Mouse (Mus musculus): Measurements from ENCODE around the gene Map1lc3b. TPM values are rescaled to one million over a fixed set of nuclear protein-coding genes. Genes with fewer than 3 reads are reported as not detected.

Map1lc3b gene
- polyA plus RNA-seq, 1 experiment from 2014 or later: 283 TPM

DNA sequence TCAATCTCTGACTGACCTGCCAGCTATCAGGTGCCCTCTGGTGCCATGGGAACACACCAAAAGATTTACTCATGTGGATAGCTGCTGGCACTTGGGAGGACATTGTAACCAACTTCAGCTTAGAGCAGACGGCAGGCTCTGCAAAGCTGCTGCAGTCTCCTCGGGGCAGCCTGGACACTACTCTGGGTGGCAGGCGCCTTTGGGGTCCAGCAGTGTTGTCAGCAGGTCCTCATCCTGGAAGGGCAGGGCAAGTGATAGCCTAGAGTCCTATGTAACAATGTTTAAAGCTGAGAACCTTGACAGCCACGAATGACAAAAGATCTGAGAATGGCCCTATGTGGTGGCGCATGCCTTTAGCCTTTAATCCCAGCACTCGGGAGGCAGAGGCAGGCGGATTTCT lies 8.0 kb downstream of the Map1lc3b start:
- no peak overlapping the region for H3K9ac ChIP-seq (ENCODE audit: low read length)
- no peak overlapping the region for H3K4me2 ChIP-seq
- no peak overlapping the region for H3K4me3 ChIP-seq (ENCODE audit: low read depth, low read length)
- ATAC-seq (ENCODE audit: low FRiP score): no peak
- no peak overlapping the region for H3K27ac ChIP-seq (ENCODE audit: low read depth, low read length)
- no peaks in the 10 kb centered on the region for H3K27me3 ChIP-seq (ENCODE audit: control insufficient read depth, insufficient read depth, low read length)
- no peaks in the 10 kb centered on the region for H3K9me3 ChIP-seq (ENCODE audit: control insufficient read depth, low read length)
- no peak for DNase-seq (ENCODE audit: low spot score, missing footprints)
- H3K4me1 ChIP-seq (ENCODE audit: control insufficient read depth, insufficient read depth, low read length): no peaks in the 10 kb centered on the region
- 91% methylated on average over 7 of the region's 7 CpGs for WGBS
- H3K36me3 ChIP-seq (ENCODE audit: control insufficient read depth, insufficient read depth, low read length): peaks cover 27% of the 10 kb centered on the region

DNA sequence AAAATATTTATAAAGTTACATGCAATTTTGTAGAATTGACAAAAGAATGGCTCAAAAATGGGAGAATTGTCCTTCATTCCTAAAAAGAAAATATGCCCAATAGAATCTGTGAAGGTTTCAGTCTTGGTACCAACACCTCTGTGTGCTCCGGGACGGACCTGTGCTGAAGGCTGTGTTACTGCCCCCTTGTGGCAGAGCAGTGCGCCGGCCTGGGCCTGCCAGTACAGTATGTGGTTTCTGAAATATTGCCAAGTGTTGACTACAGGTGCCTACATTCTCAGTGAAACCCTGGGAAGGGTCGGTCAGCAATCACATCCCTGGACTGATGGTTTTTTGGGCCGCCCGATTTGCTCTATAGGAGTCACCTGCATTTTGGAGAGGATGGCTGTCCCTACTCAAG lies 8.7 kb downstream of the Map1lc3b start:
- Histone ChIP-seq H3K27ac (ENCODE audit: low read depth, low read length) (no peak overlapping the region), H3K27me3 (ENCODE audit: control insufficient read depth, insufficient read depth, low read length) (no peaks in the 10 kb centered on the region), H3K9ac (ENCODE audit: low read length) (no peak overlapping the region), H3K36me3 (ENCODE audit: control insufficient read depth, insufficient read depth, low read length) (peaks cover 30% of the 10 kb centered on the region), H3K4me2 (no peak overlapping the region), H3K4me1 (ENCODE audit: control insufficient read depth, insufficient read depth, low read length) (no peaks in the 10 kb centered on the region), H3K9me3 (ENCODE audit: control insufficient read depth, low read length) (no peaks in the 10 kb centered on the region), H3K4me3 (ENCODE audit: low read depth, low read length) (no peak overlapping the region)
- 41% methylated on average over 7 of the region's 7 CpGs for WGBS
- ATAC-seq (ENCODE audit: low FRiP score) (peak; percentile 76), DNase-seq (ENCODE audit: low spot score, missing footprints) (peak; percentile 86)

DNA sequence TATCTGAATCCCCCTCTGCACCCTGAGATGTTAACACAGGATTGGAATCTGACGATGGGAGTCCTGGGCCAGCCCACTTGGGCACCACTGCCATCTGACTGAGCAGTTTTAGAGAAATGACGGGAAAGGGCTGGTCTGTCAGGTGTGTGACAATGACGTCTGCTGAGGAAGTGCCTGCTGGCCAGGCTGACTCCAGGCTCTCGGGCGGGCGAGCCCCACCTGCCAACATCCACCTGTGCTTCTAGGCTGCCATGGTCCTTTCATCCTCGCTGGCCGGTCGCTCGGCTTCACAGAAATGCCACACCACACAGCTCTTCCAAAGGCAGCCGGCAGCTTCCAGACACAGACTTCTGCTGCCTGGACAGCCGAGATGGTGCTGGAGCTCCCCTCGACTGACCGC lies 9.7 kb downstream of the Map1lc3b start:
- ATAC-seq (ENCODE audit: low FRiP score) (no peak), DNase-seq (ENCODE audit: low spot score, missing footprints) (no peak)
- Histone ChIP-seq H3K4me1 (ENCODE audit: control insufficient read depth, insufficient read depth, low read length) (no peaks in the 10 kb centered on the region), H3K36me3 (ENCODE audit: control insufficient read depth, insufficient read depth, low read length) (peaks cover 35% of the 10 kb centered on the region), H3K9me3 (ENCODE audit: control insufficient read depth, low read length) (no peaks in the 10 kb centered on the region), H3K9ac (ENCODE audit: low read length) (no peak overlapping the region), H3K27ac (ENCODE audit: low read depth, low read length) (no peak overlapping the region), H3K4me2 (no peak overlapping the region), H3K4me3 (ENCODE audit: low read depth, low read length) (no peak overlapping the region), H3K27me3 (ENCODE audit: control insufficient read depth, insufficient read depth, low read length) (no peaks in the 10 kb centered on the region)
- WGBS: 92% methylated on average over 14 of the region's 14 CpGs

DNA sequence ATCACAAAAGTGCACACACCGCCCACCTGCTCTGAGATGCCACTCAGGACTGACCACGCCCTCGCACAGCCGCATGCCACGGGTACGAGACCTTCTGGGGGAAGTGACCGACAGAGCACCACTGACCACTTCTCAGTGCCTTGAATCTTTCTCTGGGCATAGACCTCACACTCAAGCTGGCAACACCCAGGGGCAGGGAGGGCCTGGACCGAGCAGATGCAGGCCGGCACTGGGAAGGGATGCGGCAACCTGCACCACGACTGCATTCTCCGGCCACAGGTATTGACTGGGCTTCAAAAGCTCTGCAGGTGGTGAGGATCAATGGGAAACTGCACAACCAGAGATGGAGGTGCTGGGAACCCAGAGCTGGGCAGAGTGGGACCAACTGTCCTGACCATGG lies 12.2 kb downstream of the Map1lc3b start:
- DNase-seq (ENCODE audit: low spot score, missing footprints): no peak
- H3K4me3 ChIP-seq (ENCODE audit: low read depth, low read length): no peak overlapping the region
- H3K9me3 ChIP-seq (ENCODE audit: control insufficient read depth, low read length): no peaks in the 10 kb centered on the region
- H3K9ac ChIP-seq (ENCODE audit: low read length): no peak overlapping the region
- no peak overlapping the region for H3K4me2 ChIP-seq
- H3K4me1 ChIP-seq (ENCODE audit: control insufficient read depth, insufficient read depth, low read length): no peaks in the 10 kb centered on the region
- ATAC-seq (ENCODE audit: low FRiP score): no peak
- no peaks in the 10 kb centered on the region for H3K27me3 ChIP-seq (ENCODE audit: control insufficient read depth, insufficient read depth, low read length)
- WGBS: 94% methylated on average over 12 of the region's 12 CpGs
- peaks cover 34% of the 10 kb centered on the region for H3K36me3 ChIP-seq (ENCODE audit: control insufficient read depth, insufficient read depth, low read length)
- no peak overlapping the region for H3K27ac ChIP-seq (ENCODE audit: low read depth, low read length)

DNA sequence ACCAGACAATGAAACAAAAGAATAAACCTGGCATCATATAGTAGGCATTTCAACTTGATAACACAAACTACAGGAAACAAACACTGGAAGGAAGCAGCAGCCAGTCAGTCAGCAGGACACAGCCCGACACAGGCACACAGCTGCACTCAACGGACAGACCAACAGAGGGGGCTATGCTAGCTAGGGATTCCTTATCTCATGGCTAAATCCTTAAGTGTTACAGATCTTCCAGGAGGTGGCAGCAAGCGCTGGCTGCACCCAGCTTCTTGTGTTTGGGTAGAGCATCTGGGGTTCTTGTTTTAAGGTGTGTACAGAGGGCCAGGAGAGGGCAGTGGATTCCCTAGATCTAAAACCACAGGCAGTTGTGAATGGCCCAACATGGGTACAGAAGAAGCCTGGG lies 12.7 kb downstream of the Map1lc3b start:
- WGBS: 30% methylated on average over 3 of the region's 3 CpGs
- no peaks in the 10 kb centered on the region for H3K4me1 ChIP-seq (ENCODE audit: control insufficient read depth, insufficient read depth, low read length)
- no peaks in the 10 kb centered on the region for H3K27me3 ChIP-seq (ENCODE audit: control insufficient read depth, insufficient read depth, low read length)
- peak; percentile 51; the same call in 1 of the 2 replicates for ATAC-seq (ENCODE audit: low FRiP score)
- no peaks in the 10 kb centered on the region for H3K9me3 ChIP-seq (ENCODE audit: control insufficient read depth, low read length)
- H3K9ac ChIP-seq (ENCODE audit: low read length): no peak overlapping the region
- H3K36me3 ChIP-seq (ENCODE audit: control insufficient read depth, insufficient read depth, low read length): peaks cover 35% of the 10 kb centered on the region
- no peak overlapping the region for H3K4me3 ChIP-seq (ENCODE audit: low read depth, low read length)
- peak; percentile 90 for DNase-seq (ENCODE audit: low spot score, missing footprints)
- H3K4me2 ChIP-seq: no peak overlapping the region
- H3K27ac ChIP-seq (ENCODE audit: low read depth, low read length): no peak overlapping the region

DNA sequence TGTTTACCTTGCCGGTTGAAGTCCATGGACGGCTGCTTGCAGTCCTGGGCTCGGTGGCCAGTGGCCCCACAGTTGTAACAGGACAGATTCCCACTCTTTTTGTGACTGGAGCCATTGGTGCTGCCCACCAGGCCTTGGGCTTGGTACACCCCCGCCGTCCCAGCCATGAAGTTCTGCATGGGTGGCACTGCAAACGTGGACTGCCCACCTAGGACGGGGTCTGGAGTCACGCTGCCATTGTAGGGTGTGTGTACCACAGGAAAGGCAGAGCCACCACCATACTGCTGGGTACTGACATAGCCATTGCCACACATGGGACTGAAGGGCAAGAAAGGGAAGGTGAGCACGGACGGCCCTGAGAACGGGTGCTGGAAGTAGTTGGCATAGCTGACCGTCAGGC lies 13.6 kb downstream of the Map1lc3b start:
- Histone ChIP-seq H3K36me3 (ENCODE audit: control insufficient read depth, insufficient read depth, low read length) (peaks cover 34% of the 10 kb centered on the region), H3K4me2 (no peak overlapping the region), H3K27ac (ENCODE audit: low read depth, low read length) (no peak overlapping the region), H3K4me3 (ENCODE audit: low read depth, low read length) (no peak overlapping the region), H3K27me3 (ENCODE audit: control insufficient read depth, insufficient read depth, low read length) (no peaks in the 10 kb centered on the region), H3K9me3 (ENCODE audit: control insufficient read depth, low read length) (no peaks in the 10 kb centered on the region), H3K4me1 (ENCODE audit: control insufficient read depth, insufficient read depth, low read length) (no peaks in the 10 kb centered on the region), H3K9ac (ENCODE audit: low read length) (no peak overlapping the region)
- WGBS: 94% methylated on average over 12 of the region's 12 CpGs
- ATAC-seq (ENCODE audit: low FRiP score) (no peak), DNase-seq (ENCODE audit: low spot score, missing footprints) (no peak)

DNA sequence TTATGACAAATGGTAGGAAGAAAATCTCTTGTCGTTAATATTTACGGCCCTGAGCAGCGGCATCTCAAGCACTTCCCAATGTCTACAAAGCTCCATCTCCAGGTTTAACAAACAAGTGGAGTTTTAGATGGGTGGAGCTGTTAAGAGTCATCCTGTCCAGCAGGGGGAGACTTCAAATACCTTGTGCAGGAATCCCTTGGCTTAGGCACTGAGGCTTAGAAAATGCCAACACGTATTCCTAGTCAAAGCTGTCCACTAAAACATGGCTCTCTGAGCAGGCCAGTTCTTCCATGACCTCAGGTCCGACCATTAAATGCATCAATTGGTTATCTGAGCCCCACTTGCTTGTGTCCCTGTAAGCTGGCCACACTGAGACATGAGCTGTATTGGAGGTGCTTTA lies 17.5 kb downstream of the Map1lc3b start:
- Histone ChIP-seq H3K27me3 (ENCODE audit: control insufficient read depth, insufficient read depth, low read length) (no peaks in the 10 kb centered on the region), H3K9me3 (ENCODE audit: control insufficient read depth, low read length) (no peaks in the 10 kb centered on the region), H3K27ac (ENCODE audit: low read depth, low read length) (no peak overlapping the region), H3K4me1 (ENCODE audit: control insufficient read depth, insufficient read depth, low read length) (no peaks in the 10 kb centered on the region), H3K36me3 (ENCODE audit: control insufficient read depth, insufficient read depth, low read length) (peaks cover 32% of the 10 kb centered on the region), H3K4me3 (ENCODE audit: low read depth, low read length) (no peak overlapping the region), H3K4me2 (no peak overlapping the region), H3K9ac (ENCODE audit: low read length) (no peak overlapping the region)
- ATAC-seq (ENCODE audit: low FRiP score) (no peak), DNase-seq (ENCODE audit: low spot score, missing footprints) (no peak)
- 91% methylated on average over 5 of the region's 5 CpGs for WGBS

DNA sequence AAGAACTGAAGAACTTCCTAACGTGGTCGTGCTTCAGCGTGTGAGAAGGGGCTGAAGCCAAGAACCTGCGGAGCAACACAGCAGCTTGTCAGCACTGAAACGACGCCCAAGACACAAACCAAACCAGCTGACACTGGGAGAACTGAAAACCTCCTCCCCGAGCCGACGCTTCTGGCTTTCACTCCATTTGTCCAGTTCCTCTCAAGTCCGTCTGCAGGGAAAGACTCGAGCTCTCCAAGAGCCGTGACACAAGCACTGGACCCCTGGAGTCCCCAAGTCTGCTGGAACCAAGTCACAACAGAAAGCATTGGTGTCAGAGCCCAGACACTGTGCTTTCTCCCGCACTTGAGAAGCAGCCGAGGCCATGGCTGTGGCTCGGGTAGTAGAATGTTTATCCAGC lies 19.1 kb downstream of the Map1lc3b start:
- 89% methylated on average over 15 of the region's 15 CpGs for WGBS
- Histone ChIP-seq H3K9ac (ENCODE audit: low read length) (no peak overlapping the region), H3K36me3 (ENCODE audit: control insufficient read depth, insufficient read depth, low read length) (peaks cover 24% of the 10 kb centered on the region), H3K4me1 (ENCODE audit: control insufficient read depth, insufficient read depth, low read length) (no peaks in the 10 kb centered on the region), H3K27ac (ENCODE audit: low read depth, low read length) (no peak overlapping the region), H3K4me2 (no peak overlapping the region), H3K27me3 (ENCODE audit: control insufficient read depth, insufficient read depth, low read length) (no peaks in the 10 kb centered on the region), H3K4me3 (ENCODE audit: low read depth, low read length) (no peak overlapping the region), H3K9me3 (ENCODE audit: control insufficient read depth, low read length) (no peaks in the 10 kb centered on the region)
- no peak for DNase-seq (ENCODE audit: low spot score, missing footprints)
- no peak for ATAC-seq (ENCODE audit: low FRiP score)

DNA sequence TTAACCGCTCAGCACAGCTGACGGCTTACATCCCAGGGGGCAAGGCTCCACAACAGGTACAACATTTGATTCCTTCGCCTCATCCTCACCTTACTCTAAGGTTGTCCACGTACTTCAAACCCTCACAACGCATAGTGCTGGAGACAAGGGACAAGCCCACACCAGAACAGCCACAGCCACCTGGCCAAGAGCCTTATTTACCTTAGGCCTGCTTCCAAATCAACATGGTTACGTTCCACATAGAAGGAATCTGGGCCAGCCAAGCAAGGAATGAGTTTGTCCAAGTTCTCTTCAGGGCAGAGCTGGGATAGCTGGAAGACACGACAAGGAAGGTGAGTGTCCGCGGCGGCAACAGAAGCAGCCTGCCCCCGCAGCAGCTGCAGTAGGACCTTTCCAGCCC lies 19.8 kb downstream of the Map1lc3b start:
- WGBS: 96% methylated on average over 11 of the region's 11 CpGs
- H3K9me3 ChIP-seq (ENCODE audit: control insufficient read depth, low read length): no peaks in the 10 kb centered on the region

DNA sequence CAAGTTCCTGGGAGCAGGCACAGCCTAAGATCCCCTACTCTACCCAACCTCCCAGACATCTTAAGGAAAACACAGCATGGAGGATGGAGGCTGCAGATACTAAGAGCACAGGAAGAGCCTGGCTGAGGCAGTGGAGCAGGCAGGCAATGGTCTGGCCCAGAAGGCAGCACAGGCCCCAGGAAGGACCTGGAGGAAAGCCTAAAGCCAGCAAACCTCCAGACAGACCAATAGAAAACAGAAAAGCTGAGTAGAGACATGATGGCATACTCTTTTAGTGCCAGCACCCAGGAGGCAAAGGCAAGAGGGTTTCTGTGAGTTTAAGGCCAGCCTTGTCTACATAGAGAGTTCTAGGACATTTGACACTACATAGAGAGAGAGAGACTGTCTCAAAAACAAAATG lies 23.3 kb downstream of the Map1lc3b start:
- Histone ChIP-seq H3K4me3 (ENCODE audit: low read depth, low read length) (no peak overlapping the region), H3K9ac (ENCODE audit: low read length) (no peak overlapping the region), H3K9me3 (ENCODE audit: control insufficient read depth, low read length) (no peaks in the 10 kb centered on the region), H3K27me3 (ENCODE audit: control insufficient read depth, insufficient read depth, low read length) (no peaks in the 10 kb centered on the region), H3K4me1 (ENCODE audit: control insufficient read depth, insufficient read depth, low read length) (no peaks in the 10 kb centered on the region), H3K4me2 (no peak overlapping the region), H3K36me3 (ENCODE audit: control insufficient read depth, insufficient read depth, low read length) (peaks cover 6% of the 10 kb centered on the region), H3K27ac (ENCODE audit: low read depth, low read length) (no peak overlapping the region)
- no peak for ATAC-seq (ENCODE audit: low FRiP score)
- no peak for DNase-seq (ENCODE audit: low spot score, missing footprints)

More for the DNA sequence above, 19.8 kb downstream of the Map1lc3b start:
- no peak for ATAC-seq (ENCODE audit: low FRiP score)
- H3K4me3 ChIP-seq (ENCODE audit: low read depth, low read length): no peak overlapping the region
- peaks cover 17% of the 10 kb centered on the region for H3K36me3 ChIP-seq (ENCODE audit: control insufficient read depth, insufficient read depth, low read length)
- no peak for DNase-seq (ENCODE audit: low spot score, missing footprints)
- H3K27ac ChIP-seq (ENCODE audit: low read depth, low read length): no peak overlapping the region
- H3K4me2 ChIP-seq: no peak overlapping the region
- no peak overlapping the region for H3K9ac ChIP-seq (ENCODE audit: low read length)
- no peaks in the 10 kb centered on the region for H3K27me3 ChIP-seq (ENCODE audit: control insufficient read depth, insufficient read depth, low read length)
- no peaks in the 10 kb centered on the region for H3K4me1 ChIP-seq (ENCODE audit: control insufficient read depth, insufficient read depth, low read length)

Data from midbrain, embryonic 11.5 days (tissue).